Mouse (Mus musculus): ENCODE measurements around the gene Opcml. TPM values are rescaled to one million over a fixed set of nuclear protein-coding genes. Genes with fewer than 3 reads are reported as not detected.

The Opcml gene
- polyA plus RNA-seq, 1 experiment from 2014 or later = 6.1 TPM

- ATAC-seq (replicated peaks; ENCODE audit: extremely low read depth, insufficient read depth, low FRiP score) = no peak
- H3K36me3 ChIP-seq (ENCODE audit: control insufficient read depth, insufficient read depth) = no peaks in the 10 kb centered on the region
- no peak overlapping the region for H3K9ac ChIP-seq (ENCODE audit: low read length)
- WGBS = 70% methylated on average over 1 of the region's 1 CpGs
- no peak overlapping the region for H3K4me3 ChIP-seq (ENCODE audit: low read length)
- no peaks in the 10 kb centered on the region for H3K27me3 ChIP-seq (ENCODE audit: control insufficient read depth, insufficient read depth, low read length)
- no peaks in the 10 kb centered on the region for H3K9me3 ChIP-seq (replicated peaks; ENCODE audit: control insufficient read depth, low read length)
- H3K4me1 ChIP-seq (ENCODE audit: control insufficient read depth, insufficient read depth, low read length) = no peaks in the 10 kb centered on the region
- no peak overlapping the region for H3K4me2 ChIP-seq (ENCODE audit: low read depth, low read length)
- no peak overlapping the region for H3K27ac ChIP-seq (ENCODE audit: low read length)
These were observed 973.6 kb downstream of the Opcml start for GRCm38 (mm10) chr9:28764149-28764548.

- ATAC-seq (replicated peaks; ENCODE audit: extremely low read depth, insufficient read depth, low FRiP score) = no peak
- Histone ChIP-seq H3K27me3 (ENCODE audit: control insufficient read depth, insufficient read depth, low read length) (no peaks in the 10 kb centered on the region), H3K4me3 (ENCODE audit: low read length) (no peak overlapping the region), H3K4me2 (ENCODE audit: low read depth, low read length) (no peak overlapping the region), H3K4me1 (ENCODE audit: control insufficient read depth, insufficient read depth, low read length) (no peaks in the 10 kb centered on the region), H3K27ac (ENCODE audit: low read length) (no peak overlapping the region), H3K36me3 (ENCODE audit: control insufficient read depth, insufficient read depth) (no peaks in the 10 kb centered on the region), H3K9me3 (replicated peaks; ENCODE audit: control insufficient read depth, low read length) (peaks cover 5% of the 10 kb centered on the region; the same call in 1 of the 2 replicates), H3K9ac (ENCODE audit: low read length) (no peak overlapping the region)
- WGBS = 73% methylated on average over 10 of the region's 10 CpGs
These were observed 986.2 kb downstream of the Opcml start for GRCm38 (mm10) chr9:28776517-28777503.

GRCm38 (mm10) chr9:28783834-28784233 is 993.3 kb downstream of the Opcml start:
- Histone ChIP-seq H3K9ac (ENCODE audit: low read length) (no peak overlapping the region), H3K9me3 (replicated peaks; ENCODE audit: control insufficient read depth, low read length) (no peaks in the 10 kb centered on the region), H3K36me3 (ENCODE audit: control insufficient read depth, insufficient read depth) (no peaks in the 10 kb centered on the region), H3K4me2 (ENCODE audit: low read depth, low read length) (no peak overlapping the region), H3K4me1 (ENCODE audit: control insufficient read depth, insufficient read depth, low read length) (no peaks in the 10 kb centered on the region), H3K27me3 (ENCODE audit: control insufficient read depth, insufficient read depth, low read length) (no peaks in the 10 kb centered on the region), H3K27ac (ENCODE audit: low read length) (no peak overlapping the region), H3K4me3 (ENCODE audit: low read length) (no peak overlapping the region)
- 34% methylated on average over 4 of the region's 4 CpGs for WGBS
- no peak for ATAC-seq (replicated peaks; ENCODE audit: extremely low read depth, insufficient read depth, low FRiP score)

- no peak overlapping the region for H3K27ac ChIP-seq (ENCODE audit: low read length)
- H3K9ac ChIP-seq (ENCODE audit: low read length) = no peak overlapping the region
- no peaks in the 10 kb centered on the region for H3K4me1 ChIP-seq (ENCODE audit: control insufficient read depth, insufficient read depth, low read length)
- no peak overlapping the region for H3K4me2 ChIP-seq (ENCODE audit: low read depth, low read length)
- no peaks in the 10 kb centered on the region for H3K36me3 ChIP-seq (ENCODE audit: control insufficient read depth, insufficient read depth)
- H3K27me3 ChIP-seq (ENCODE audit: control insufficient read depth, insufficient read depth, low read length) = no peaks in the 10 kb centered on the region
- no peaks in the 10 kb centered on the region for H3K9me3 ChIP-seq (replicated peaks; ENCODE audit: control insufficient read depth, low read length)
- 53% methylated on average over 1 of the region's 1 CpGs for WGBS
- ATAC-seq (replicated peaks; ENCODE audit: extremely low read depth, insufficient read depth, low FRiP score) = no peak
- no peak overlapping the region for H3K4me3 ChIP-seq (ENCODE audit: low read length)
These were observed 998.9 kb downstream of the Opcml start for GRCm38 (mm10) chr9:28789439-28789838.

GRCm38 (mm10) chr9:28800100-28800499 is 1009.5 kb downstream of the Opcml start:
- no peak for ATAC-seq (replicated peaks; ENCODE audit: extremely low read depth, insufficient read depth, low FRiP score)
- no peak overlapping the region for H3K9ac ChIP-seq (ENCODE audit: low read length)
- no peak overlapping the region for H3K27ac ChIP-seq (ENCODE audit: low read length)
- H3K9me3 ChIP-seq (replicated peaks; ENCODE audit: control insufficient read depth, low read length) = no peaks in the 10 kb centered on the region
- H3K27me3 ChIP-seq (ENCODE audit: control insufficient read depth, insufficient read depth, low read length) = no peaks in the 10 kb centered on the region
- H3K4me1 ChIP-seq (ENCODE audit: control insufficient read depth, insufficient read depth, low read length) = peaks cover 5% of the 10 kb centered on the region; the same call in 1 of the 2 replicates
- no peak overlapping the region for H3K4me2 ChIP-seq (ENCODE audit: low read depth, low read length)
- no peaks in the 10 kb centered on the region for H3K36me3 ChIP-seq (ENCODE audit: control insufficient read depth, insufficient read depth)
- H3K4me3 ChIP-seq (ENCODE audit: low read length) = no peak overlapping the region
- WGBS = 23% methylated on average over 2 of the region's 2 CpGs

GRCm38 (mm10) chr9:28806666-28807065 is 1016.1 kb downstream of the Opcml start:
- H3K4me2 ChIP-seq (ENCODE audit: low read depth, low read length) = no peak overlapping the region
- H3K9ac ChIP-seq (ENCODE audit: low read length) = no peak overlapping the region
- H3K9me3 ChIP-seq (replicated peaks; ENCODE audit: control insufficient read depth, low read length) = no peaks in the 10 kb centered on the region
- no peak overlapping the region for H3K4me3 ChIP-seq (ENCODE audit: low read length)
- no peak overlapping the region for H3K27ac ChIP-seq (ENCODE audit: low read length)
- ATAC-seq (replicated peaks; ENCODE audit: extremely low read depth, insufficient read depth, low FRiP score) = peak; percentile 67; the same call in 1 of the 2 replicates
- no peaks in the 10 kb centered on the region for H3K36me3 ChIP-seq (ENCODE audit: control insufficient read depth, insufficient read depth)
- H3K27me3 ChIP-seq (ENCODE audit: control insufficient read depth, insufficient read depth, low read length) = no peaks in the 10 kb centered on the region
- peaks cover 3% of the 10 kb centered on the region; the same call in 1 of the 2 replicates for H3K4me1 ChIP-seq (ENCODE audit: control insufficient read depth, insufficient read depth, low read length)

GRCm38 (mm10) chr9:28822060-28822459 is 1031.5 kb downstream of the Opcml start:
- H3K4me2 ChIP-seq (ENCODE audit: low read depth, low read length) = no peak overlapping the region
- no peak for ATAC-seq (replicated peaks; ENCODE audit: extremely low read depth, insufficient read depth, low FRiP score)
- 96% methylated on average over 3 of the region's 3 CpGs for WGBS

GRCm38 (mm10) chr9:28822466-28822865 is 1031.9 kb downstream of the Opcml start:
- H3K27ac ChIP-seq (ENCODE audit: low read length) = no peak overlapping the region
- no peak for ATAC-seq (replicated peaks; ENCODE audit: extremely low read depth, insufficient read depth, low FRiP score)
- H3K36me3 ChIP-seq (ENCODE audit: control insufficient read depth, insufficient read depth) = no peaks in the 10 kb centered on the region
- no peaks in the 10 kb centered on the region for H3K27me3 ChIP-seq (ENCODE audit: control insufficient read depth, insufficient read depth, low read length)
- no peak overlapping the region for H3K4me3 ChIP-seq (ENCODE audit: low read length)
- WGBS = 65% methylated on average over 5 of the region's 5 CpGs
- H3K4me1 ChIP-seq (ENCODE audit: control insufficient read depth, insufficient read depth, low read length) = no peaks in the 10 kb centered on the region
- no peaks in the 10 kb centered on the region for H3K9me3 ChIP-seq (replicated peaks; ENCODE audit: control insufficient read depth, low read length)
- no peak overlapping the region for H3K4me2 ChIP-seq (ENCODE audit: low read depth, low read length)
- no peak overlapping the region for H3K9ac ChIP-seq (ENCODE audit: low read length)

More at GRCm38 (mm10) chr9:28822060-28822459, 1031.5 kb downstream of the Opcml start:
- H3K9me3 ChIP-seq (replicated peaks; ENCODE audit: control insufficient read depth, low read length) = no peaks in the 10 kb centered on the region
- H3K36me3 ChIP-seq (ENCODE audit: control insufficient read depth, insufficient read depth) = no peaks in the 10 kb centered on the region
- H3K27ac ChIP-seq (ENCODE audit: low read length) = no peak overlapping the region
- H3K27me3 ChIP-seq (ENCODE audit: control insufficient read depth, insufficient read depth, low read length) = no peaks in the 10 kb centered on the region
- H3K9ac ChIP-seq (ENCODE audit: low read length) = no peak overlapping the region
- H3K4me1 ChIP-seq (ENCODE audit: control insufficient read depth, insufficient read depth, low read length) = no peaks in the 10 kb centered on the region
- H3K4me3 ChIP-seq (ENCODE audit: low read length) = no peak overlapping the region

- ATAC-seq (replicated peaks; ENCODE audit: extremely low read depth, insufficient read depth, low FRiP score) = no peak
- 87% methylated on average over 2 of the region's 2 CpGs for WGBS
- H3K4me3 ChIP-seq (ENCODE audit: low read length) = no peak overlapping the region
These were observed 1035.2 kb downstream of the Opcml start for GRCm38 (mm10) chr9:28825821-28826220.

More at GRCm38 (mm10) chr9:28825821-28826220, 1035.2 kb downstream of the Opcml start:
- no peaks in the 10 kb centered on the region for H3K4me1 ChIP-seq (ENCODE audit: control insufficient read depth, insufficient read depth, low read length)
- no peaks in the 10 kb centered on the region for H3K27me3 ChIP-seq (ENCODE audit: control insufficient read depth, insufficient read depth, low read length)
- H3K27ac ChIP-seq (ENCODE audit: low read length) = no peak overlapping the region
- H3K9ac ChIP-seq (ENCODE audit: low read length) = no peak overlapping the region
- no peaks in the 10 kb centered on the region for H3K36me3 ChIP-seq (ENCODE audit: control insufficient read depth, insufficient read depth)
- H3K4me2 ChIP-seq (ENCODE audit: low read depth, low read length) = no peak overlapping the region
- no peaks in the 10 kb centered on the region for H3K9me3 ChIP-seq (replicated peaks; ENCODE audit: control insufficient read depth, low read length)

Measured in heart, embryonic 16.5 days (tissue).